Mouse (Mus musculus) adrenal gland, postnatal 25 days (tissue): ENCODE results near the gene Max. TPM values are rescaled to one million over a fixed set of nuclear protein-coding genes. Genes with fewer than 3 reads are reported as not detected.

Source experiments
- total RNA-seq: library from RNA; stranded (reverse); gene quantifications from 2 replicates; pipeline ENCODE4 v1.2.3, GENCODE M21; 2021

The Max gene
- total RNA-seq, 1 experiment from 2014 or later: 62.4 TPM

Other genes with a start within 250 kb of the Max start
- 62.5 and 83.0 TPM in 2 replicates for gene Churc1, start 196.7 kb downstream of the Max start, total RNA-seq
- 11.1 and 15.0 TPM in 2 replicates for gene Fntb, start 196.6 kb downstream of the Max start, total RNA-seq
- gene Gpx2, start 166.6 kb downstream of the Max start, total RNA-seq: not detected in 2 replicates
- gene Rab15, start 139.3 kb downstream of the Max start, total RNA-seq: 1.6 and 3.3 TPM in 2 replicates